Mouse (Mus musculus): ENCODE results near the gene Clca3a1. TPM values are rescaled to one million over a fixed set of nuclear protein-coding genes. Genes with fewer than 3 reads are reported as not detected.
"Not testable (repeated sequence)": the region's sequence is repeated elsewhere in the genome, so short reads cannot be mapped to it uniquely, and the experiment has no call there.

The Clca3a1 gene
- 1 to 10 TPM; 9.3 to 9.6 TPM for total RNA-seq (2021)
- long read RNA-seq, experiment 1, partial matches to known transcripts, result 2 of 5 reads
- long read RNA-seq, experiment 1, other reads (novel, unspliced or antisense), result 1 of 5 reads
- long read RNA-seq, experiment 2, partial matches to known transcripts, result 0 of 6 reads
- long read RNA-seq, experiment 2, other reads (novel, unspliced or antisense), result 2 of 6 reads

DNA sequence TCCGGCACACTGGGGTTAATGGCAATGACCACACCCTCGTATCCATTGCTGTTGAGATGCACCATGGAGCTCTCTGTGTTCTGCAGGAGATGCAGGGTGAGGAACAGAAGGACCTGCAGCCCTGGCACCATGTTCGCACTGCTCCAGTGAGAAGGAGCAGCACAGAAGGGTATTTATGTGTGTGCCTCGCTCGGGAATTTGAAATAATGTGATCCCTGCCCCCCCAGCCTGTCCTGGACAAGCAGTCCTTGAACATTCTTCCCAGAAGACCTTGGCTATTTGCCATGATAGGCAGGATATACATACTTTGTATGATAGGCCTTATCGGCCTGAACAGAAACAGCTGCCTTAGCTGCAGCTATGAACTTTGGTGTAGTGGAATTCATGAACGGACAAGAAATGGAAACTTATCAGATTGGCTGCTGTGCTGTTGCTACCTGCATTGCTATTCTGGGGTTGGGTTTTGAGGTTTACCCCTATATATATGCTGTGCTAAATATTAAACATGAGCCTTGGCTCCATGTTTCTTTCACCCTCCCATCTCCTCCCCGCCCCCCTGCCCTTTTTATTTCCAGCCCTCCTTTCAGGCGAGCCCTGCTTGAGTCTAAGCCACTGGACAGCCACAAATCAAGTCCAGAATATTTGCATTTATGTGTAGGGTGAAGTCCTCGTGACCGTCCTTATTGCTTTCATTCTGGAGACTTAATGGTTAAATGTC lies at the start of gene Clca3a1:
Gene Clca3a1 (minus strand): TSS at position 386 of the 718 bp plus-strand sequence.
- DNase-seq, result peak; percentile 27

DNA sequence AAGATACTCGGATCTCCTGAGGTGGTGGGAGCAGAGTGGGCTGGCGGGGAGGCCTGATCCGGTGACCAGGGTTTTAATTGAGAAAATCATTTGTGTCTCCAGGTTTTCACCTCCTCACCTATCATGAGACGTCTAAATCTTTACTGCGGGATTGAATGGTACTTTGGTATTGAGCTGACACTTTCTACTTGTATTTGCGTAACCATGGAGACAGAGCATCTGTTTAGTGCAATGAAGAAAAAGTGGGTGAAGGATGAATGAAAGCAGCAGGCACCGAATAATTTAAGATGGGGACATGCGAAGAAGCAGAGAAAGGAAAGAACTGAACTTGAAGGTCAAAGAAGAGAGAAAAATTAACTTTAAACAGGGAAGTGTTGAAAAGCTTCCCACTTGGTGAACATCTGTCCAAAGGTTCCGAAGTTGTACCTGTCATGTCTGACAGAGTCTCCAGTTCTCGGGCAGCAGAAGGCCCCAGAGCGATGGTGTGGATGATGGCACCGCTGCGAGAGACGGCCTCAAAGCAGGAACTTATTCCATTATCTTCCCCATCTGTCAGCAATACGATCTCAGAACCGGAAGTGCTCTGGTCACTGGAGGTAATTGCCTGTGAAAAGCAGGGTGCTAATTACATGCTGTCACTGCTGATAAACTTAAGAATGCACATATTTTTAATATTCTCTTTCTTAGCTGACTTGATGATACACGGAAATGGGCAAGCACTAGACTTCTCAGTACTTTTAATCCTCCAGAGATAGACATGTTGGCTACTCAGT lies 47.6 kb upstream of the Clca3a1 start:
- not testable (repeated sequence) for DNase-seq

DNA sequence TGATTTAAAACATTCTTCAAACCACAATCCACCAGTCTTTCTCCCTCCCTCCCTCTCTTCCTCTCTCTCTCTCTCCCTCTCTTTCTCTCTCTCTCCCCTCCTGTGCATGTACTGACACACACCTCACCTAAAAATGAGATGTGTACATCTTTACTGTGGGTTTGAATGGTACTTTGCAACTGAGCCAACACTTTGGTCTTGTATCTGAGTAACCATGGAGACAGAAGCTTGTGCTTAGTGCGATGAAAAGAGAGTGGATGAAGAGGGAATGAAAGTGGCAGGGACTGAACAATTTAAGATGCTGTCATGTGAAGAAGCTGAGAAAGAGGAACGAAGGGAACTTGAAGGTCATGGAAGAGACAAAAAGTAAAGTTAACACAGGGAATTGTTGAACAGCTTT lies 45.8 kb upstream of the Clca3a1 start:
- DNase-seq, result not testable (repeated sequence)

DNA sequence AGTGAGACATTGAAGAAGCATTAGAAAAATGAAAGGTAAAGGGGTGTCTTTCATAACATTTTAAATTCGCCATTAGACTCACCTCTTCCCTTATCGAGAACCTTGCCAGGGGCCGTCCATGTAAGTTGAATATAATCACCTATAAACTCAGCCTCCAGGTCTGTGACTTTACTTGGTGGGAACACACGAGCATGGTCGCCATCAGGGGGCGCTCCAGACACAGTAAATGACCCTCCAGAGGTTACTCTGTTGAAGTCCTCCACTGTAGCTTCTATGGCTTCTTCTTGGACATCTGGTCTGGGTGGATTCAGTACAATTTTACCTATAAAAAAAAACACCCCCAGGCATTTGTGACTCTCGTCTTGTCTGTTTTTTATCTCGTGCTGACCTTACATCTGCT lies 41.1 kb upstream of the Clca3a1 start:
- DNase-seq, result peak; percentile 46

DNA sequence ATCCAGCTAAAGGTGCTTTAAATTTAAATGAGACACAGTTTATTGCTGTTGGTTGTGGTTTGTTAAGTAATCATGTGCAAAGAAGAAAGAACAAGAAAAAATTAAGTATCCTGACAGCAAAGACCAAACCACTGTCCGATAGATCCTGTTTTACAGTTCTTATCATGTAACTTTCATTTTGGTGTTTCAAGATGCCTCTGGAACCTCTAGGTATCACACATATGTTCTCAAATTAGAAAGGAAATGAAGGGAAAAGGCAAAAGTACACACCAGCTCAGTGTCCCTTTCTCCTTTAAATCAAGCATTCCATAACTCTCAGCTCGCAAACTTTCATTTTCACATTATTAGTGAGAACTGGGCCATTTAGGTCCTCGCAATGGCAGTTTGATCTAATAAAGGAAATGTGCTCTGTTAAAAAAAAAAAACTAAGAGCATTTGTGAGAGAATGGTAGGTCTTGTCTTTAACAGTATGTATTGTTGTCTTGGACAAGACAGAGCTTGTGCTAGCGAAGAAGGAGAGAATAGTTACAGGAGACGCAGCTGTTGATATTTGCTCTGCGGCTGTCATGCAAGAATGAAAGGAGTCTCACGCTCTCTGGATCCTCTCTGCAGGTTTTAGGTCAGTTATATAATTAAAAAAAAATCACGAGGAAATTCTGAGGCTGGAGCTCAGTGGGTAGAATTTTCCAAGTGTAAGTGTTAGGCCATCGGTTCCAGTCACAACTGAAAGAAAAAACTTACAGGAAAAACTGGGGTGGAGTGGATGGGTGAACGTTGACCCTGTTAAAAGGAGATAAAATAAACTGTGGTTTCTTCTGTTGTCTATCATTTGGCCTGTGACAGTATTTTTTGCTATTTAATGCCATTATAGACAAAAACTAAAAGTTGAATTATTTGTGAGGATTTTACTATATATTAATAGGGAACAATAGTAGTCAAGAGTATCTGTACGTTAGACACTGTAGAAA lies 24.7 kb upstream of the Clca3a1 start:
- no peak for DNase-seq

DNA sequence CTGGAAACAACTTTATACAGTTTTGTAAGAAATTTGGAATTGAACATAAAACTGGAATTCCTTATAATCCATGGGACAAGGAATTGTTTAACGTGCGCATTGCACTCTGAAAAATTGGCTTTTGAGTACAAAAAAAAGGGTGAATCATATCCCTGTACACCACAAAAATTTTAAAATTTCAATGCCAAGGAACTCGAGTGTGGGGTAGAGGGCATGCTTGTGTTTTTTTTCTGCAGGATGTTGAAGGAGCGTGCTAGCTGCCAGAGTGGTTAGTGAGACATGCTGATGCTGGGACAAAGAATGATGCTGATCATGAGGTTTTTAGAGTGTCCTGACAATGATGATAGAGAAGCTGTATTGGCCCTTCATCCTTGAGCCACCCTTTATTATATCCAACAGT lies 4.4 kb upstream of the Clca3a1 start:
- no peak for DNase-seq

DNA sequence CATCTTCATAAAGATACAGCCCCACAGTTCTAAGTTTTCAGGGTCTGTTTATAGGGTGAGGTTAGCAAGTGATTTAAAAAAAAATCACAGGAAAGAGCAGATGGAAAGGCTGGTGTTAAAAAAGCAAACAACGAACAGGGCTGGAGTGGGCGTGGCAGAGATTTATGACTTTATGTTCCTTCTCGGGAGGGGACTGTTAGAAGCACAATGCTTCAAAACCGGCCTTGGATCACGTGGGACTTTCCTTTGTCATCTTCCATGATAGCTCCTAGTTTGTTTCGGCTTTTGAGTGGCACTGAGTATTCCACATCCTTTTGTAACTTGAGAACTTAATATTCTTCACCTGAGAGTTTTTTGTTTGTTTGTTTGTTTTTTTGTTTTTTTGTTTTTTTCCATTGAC lies 677 bp upstream of the Clca3a1 start:
- no peak for DNase-seq

DNA sequence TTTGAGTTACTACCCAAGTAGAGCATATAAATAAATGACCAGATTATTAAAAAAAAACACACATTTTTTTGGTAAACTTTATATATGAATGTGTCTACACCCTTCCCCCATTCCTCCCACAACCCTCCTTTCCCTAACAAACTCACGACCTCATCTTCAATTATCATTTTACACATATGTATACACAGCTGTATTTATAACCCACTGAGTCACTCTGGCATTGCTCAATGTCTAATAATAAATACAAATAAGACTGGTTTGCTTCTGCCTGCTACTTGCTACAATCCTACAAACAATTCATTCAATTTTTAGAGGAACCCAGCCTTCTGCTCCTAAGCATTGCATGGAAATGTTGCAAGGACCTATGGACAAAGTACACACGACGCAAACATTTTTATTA lies 1.1 kb downstream of the Clca3a1 start:
- DNase-seq, result no peak

DNA sequence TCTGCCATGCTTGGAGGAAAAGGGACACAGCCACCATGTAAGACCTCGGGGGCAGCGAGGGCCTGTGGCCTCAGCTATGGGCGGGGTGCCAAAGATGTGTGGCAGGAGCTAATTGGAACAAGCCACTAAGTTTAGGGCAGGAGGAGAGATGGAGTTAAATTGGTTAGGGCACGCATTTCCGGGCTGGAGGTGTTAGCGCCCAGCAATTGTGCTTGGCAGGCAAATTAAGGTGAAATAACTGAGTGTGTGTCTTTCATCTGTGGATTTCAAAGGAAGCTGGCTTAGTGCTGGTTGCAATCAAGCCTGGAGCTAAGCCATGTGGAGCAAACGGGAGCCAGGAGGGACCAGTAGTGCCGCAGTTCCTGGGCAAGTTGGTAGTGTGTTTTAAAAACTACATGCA lies 4.7 kb downstream of the Clca3a1 start:
- peak; percentile 10 for DNase-seq

DNA sequence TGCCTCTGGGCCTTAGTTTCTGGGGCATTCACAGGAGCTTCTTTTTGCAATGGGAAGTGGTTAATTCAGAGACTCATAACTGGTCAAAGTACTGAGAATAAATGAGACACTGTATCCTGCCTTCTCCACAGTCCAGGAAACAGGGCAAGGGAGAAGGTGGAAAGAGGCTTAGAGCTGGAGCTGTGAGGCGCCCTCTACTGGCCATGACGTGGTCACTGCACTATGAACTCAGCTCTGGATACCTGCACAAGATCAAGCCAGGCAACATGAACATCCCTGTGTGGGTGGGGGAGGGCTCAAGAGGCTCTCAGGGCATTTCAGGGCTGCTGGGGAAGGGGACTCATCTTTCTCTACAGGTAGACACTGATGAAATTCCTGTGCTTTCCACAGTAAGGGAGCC lies 7.7 kb downstream of the Clca3a1 start:
- DNase-seq, result peak; percentile 26

DNA sequence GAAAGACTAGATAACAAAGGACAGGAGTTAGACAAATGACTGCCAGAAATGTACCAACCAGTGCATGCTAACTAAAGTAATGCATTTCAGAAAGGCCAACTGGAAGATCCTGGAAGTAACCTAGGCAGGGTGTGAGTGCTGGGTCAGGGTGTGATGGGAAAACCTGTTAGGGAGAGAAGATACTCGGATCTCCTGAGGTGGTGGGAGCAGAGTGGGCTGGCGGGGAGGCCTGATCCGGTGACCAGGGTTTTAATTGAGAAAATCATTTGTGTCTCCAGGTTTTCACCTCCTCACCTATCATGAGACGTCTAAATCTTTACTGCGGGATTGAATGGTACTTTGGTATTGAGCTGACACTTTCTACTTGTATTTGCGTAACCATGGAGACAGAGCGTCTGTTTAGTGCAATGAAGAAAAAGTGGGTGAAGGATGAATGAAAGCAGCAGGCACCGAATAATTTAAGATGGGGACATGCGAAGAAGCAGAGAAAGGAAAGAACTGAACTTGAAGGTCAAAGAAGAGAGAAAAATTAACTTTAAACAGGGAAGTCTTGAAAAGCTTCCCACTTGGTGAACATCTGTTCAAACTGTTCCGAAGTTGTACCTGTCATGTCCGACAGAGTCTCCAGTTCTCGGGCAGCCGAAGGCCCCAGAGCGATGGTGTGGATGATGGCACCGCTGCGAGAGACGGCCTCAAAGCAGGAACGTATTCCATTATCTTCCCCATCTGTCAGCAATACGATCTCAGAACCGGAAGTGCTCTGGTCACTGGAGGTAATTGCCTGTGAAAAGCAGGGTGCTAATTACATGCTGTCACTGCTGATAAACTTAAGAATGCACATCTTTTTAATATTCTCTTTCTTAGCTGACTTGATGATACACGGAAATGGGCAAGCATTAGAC lies 11.5 kb downstream of the Clca3a1 start:
- not testable (repeated sequence) for DNase-seq

DNA sequence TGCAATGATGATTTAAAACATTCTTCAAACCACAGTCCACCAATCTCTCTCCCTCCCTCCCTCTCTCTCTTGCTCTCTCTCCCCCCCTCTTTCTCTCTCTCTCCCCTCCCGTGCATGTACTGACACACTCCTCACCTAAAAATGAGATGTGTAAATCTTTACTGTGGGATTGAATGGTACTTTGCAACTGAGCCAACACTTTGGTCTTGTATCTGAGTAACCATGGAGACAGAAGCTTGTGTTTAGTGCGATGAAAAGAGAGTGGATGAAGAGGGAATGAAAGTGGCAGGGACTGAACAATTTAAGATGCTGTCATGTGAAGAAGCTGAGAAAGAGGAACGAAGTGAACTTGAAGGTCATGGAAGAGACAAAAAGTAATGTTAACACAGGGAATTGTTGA lies 13.1 kb downstream of the Clca3a1 start:
- DNase-seq, result not testable (repeated sequence)

DNA sequence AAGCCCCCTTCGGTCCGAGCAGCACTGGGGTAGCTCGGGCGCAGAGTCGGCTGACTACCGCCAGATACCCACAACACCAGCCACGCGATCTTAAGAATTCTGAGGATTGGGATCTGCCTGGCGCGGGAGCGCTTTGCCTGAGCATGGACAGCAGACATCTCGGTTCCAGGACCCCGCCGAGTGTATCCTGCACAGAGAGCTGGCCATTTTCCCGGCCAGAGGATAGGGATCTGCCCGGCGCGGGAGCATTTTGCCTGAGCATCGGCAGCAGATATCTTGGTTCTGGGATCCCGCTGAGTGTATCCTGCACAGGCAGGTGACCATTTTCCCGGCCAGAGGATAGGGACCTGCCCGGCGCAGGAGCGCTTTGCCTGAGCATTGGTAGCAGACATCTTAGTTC lies 22.4 kb downstream of the Clca3a1 start:
- not testable (repeated sequence) for DNase-seq

DNA sequence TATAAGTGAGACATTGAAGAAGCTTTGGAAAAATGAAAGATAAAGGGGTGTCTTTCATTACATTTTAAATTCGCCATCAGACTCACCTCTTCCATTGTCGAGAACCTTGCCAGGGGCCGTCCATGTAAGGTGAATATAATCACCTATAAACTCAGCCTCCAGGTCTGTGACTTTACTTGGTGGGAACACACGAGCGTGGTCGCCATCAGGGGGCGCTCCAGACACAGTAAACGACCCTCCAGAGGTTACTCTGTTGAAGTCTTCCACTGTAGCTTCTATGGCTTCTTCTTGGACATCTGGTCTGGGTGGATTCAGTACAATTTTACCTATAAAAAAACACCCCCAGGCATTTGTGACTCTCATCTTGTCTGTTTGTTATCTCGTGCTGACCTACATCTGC lies 23.9 kb downstream of the Clca3a1 start:
- DNase-seq, result peak; percentile 78

DNA sequence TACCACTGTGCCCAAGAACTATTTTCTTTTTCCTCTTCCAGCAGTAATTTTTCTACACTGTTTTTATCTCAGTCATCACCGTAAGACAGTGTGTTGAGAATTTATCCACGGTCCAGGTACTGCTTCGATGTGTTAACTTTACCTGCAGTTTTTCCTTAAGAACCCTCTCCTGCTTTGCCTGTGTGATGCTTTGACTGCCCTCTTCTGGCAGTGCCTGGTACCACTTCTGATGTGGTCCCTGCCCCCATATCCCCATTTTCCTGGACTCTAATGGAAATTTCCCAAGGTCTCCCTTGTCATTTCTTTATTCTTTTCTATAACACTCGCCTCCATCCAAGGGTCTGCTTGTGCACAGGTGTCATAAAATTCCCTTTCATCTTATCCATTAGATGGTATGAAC lies 37.3 kb downstream of the Clca3a1 start:
- DNase-seq, result peak; percentile 71

DNA sequence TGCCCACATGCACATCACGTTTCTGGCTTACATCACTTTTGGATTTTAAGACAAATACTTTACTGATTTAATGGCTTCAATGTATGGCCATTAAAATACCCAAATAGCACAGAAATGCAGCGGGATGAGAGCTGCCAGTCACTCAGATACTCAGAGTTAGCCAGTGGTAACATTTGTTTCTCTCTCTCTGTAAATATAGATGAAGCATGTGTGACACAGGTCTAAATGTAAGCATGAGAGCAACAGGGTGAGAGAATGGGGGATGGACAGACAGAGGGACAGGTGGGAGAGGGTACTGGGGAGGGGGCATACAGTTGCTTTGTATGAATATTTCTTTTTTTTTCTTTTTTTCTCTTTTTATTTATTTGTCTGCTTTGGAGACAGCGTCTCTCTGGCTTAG lies 38.2 kb downstream of the Clca3a1 start:
- not testable (repeated sequence) for DNase-seq

DNA sequence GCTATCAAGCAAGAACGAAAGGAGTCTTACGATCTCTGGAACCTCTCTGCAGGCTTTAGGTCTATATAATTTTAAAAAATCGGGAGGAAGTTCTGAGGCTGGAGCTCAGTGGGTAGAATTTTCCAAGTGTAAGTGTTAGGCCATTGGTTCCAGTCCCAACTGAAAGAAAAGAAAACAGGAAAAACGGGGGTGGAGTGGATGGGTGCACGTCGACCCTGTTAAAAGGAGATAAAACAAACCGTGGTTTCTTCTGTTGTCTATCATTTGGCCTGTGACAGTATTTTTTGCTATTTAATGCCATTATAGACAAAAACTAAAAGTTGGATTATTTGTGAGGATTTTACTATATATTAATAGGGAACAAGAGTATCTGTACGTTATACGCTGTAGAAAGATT lies 38.9 kb downstream of the Clca3a1 start:
- DNase-seq, result no peak

DNA sequence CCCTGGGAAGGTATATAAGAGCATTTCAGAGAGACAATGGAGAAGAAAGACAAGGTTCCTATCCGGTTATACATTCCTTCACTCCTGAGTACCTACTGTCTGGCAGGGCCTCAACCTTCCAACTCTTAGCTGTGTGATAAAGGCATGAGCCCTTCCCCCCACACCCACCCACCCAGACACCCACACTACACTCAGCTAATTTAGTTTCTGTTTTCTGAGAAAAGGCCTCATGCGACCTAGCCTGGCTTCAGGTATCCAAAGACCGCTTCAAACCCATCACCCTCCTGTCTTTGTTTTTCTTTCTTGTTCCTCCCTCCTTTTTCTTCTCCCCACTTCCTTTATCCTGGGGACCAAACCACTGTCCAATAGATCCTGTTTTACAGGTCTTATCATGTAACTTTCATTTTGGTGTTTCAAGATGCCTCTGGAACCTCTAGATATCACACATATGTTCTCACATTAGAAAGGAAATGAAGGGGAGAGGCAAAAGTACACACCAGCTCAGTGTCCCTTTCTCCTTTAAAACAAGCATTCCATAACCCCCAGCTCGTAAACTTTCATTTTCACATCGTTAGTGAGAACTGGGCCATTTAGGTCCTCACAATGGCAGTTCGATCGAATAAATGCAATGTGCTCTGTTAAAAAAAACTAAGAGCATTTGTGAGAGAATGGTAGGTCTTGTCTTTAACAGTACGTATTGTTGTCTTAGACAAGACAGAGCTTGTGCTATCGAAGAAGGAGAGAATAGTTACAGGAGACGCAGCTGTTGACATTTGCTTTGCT lies 39.5 kb downstream of the Clca3a1 start:
- no peak for DNase-seq

DNA sequence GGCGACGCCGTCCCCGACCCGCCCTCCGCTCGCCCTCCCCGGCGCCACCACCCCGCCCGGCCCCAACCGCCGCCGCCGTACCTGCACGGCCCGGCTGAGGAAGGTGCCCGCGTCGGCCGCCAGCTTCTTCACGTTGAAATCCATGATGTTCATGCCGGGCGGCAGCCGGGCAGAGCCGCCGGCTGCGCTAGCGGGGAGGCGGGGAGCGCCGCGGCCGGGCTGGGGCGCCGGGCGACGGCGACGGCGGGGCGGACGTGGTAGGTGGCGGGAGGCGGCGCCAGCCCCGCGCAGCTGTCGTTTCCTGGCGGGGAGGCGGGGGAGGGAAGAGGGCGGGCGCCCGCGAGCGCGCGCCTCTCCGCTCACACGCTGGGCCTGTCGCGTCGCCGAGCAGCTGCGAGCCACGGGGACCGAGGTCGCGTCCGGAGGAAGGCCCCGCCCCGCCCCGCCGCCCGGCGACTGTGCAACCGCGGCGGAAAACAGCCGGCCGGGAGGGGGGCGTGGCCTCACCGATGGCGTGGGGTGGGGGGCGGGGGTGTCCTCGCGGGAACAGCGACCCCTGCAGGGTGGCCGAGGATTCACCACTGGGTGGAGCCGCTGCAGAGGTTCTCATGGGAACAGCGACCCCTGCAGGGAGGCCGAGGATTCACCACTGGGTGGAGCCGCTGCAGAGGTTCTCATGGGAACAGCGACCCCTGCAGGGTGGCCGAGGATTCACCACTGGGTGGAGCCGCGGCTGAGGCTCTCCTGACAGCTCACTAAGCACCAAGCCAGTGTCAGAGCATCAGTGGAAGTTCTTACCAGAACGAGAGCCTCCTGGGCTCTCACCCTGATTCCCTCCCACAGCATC lies 40.7 kb downstream of the Clca3a1 start, which contains the start of gene Sh3glb1:
Gene Sh3glb1 (minus strand): TSS at position 435 of the 847 bp plus-strand sequence.
- DNase-seq, result peak; percentile 100
